Mouse (Mus musculus): ENCODE results near the gene Olfr642. TPM values are rescaled to one million over a fixed set of nuclear protein-coding genes. Genes with fewer than 3 reads are reported as not detected.

Olfr642 gene
- total and polyA plus RNA-seq, 2 experiments from 2014 or later, result not detected

- DNase-seq (ENCODE audit: low spot score), result no peak
- H3K4me2 ChIP-seq (ENCODE audit: low read depth, low read length), result no peak overlapping the region
- TF ChIP-seq CTCF (IDR thresholded peaks at IDR 0.05; ENCODE audit: low read depth) (no peak), EP300 (IDR thresholded peaks at IDR 0.05; ENCODE audit: low read depth) (no peak)
- no peaks in the 10 kb centered on the region for H3K4me1 ChIP-seq (ENCODE audit: control insufficient read depth, insufficient read depth)
- no peaks in the 10 kb centered on the region for H3K9me3 ChIP-seq (replicated peaks; ENCODE audit: control insufficient read depth, low read length)
- no peak overlapping the region for H3K27ac ChIP-seq (ENCODE audit: low read depth)
- no peak overlapping the region for H3K4me3 ChIP-seq (ENCODE audit: low read depth, low read length)
- H3K9ac ChIP-seq (replicated peaks; ENCODE audit: low read depth, low read length), result no peak overlapping the region
- H3K27me3 ChIP-seq (ENCODE audit: control insufficient read depth, insufficient read depth, low read length), result no peaks in the 10 kb centered on the region
- no peak for ATAC-seq (ENCODE audit: insufficient read depth, low read depth)
- H3K36me3 ChIP-seq (replicated peaks; ENCODE audit: control insufficient read depth, insufficient read depth, low read length), result no peaks in the 10 kb centered on the region
Observed at GRCm38 (mm10) chr7:103999124-103999523, 53.3 kb downstream of the Olfr642 start.

- H3K4me3 ChIP-seq (ENCODE audit: low read depth, low read length), result no peak within 1 kb of the TSS
- H3K9ac ChIP-seq (replicated peaks; ENCODE audit: low read depth, low read length), result no peak within 1 kb of the TSS
- TF ChIP-seq CTCF (IDR thresholded peaks at IDR 0.05; ENCODE audit: low read depth), result no peak
- TF ChIP-seq EP300 (IDR thresholded peaks at IDR 0.05; ENCODE audit: low read depth), result no peak
- no peaks in the 10 kb centered on the region for H3K4me1 ChIP-seq (ENCODE audit: control insufficient read depth, insufficient read depth)
- H3K36me3 ChIP-seq (replicated peaks; ENCODE audit: control insufficient read depth, insufficient read depth, low read length), result no peaks in the 10 kb centered on the region
- ATAC-seq (ENCODE audit: insufficient read depth, low read depth) (no peak), DNase-seq (ENCODE audit: low spot score) (no peak)
- no peaks in the 10 kb centered on the region for H3K27me3 ChIP-seq (ENCODE audit: control insufficient read depth, insufficient read depth, low read length)
- H3K4me2 ChIP-seq (ENCODE audit: low read depth, low read length), result no peak within 1 kb of the TSS
- H3K27ac ChIP-seq (ENCODE audit: low read depth), result no peak within 1 kb of the TSS
- no peaks in the 10 kb centered on the region for H3K9me3 ChIP-seq (replicated peaks; ENCODE audit: control insufficient read depth, low read length)
Observed at GRCm38 (mm10) chr7:103998446-103998845, 54.0 kb downstream of the Olfr642 start, which contains the start of gene Olfr638. Gene Olfr638 (plus strand): TSS chr7:103998746.

Other genes with a start within 250 kb of the Olfr642 start
- 716 and 1,401 TPM in 2 replicates for gene Hbb-bt, start 238.7 kb downstream of the Olfr642 start, total RNA-seq (2014; rRNA removed; ENCODE audit: low replicate concordance)
- 772 and 1,221 TPM in 2 replicates for gene Hbb-bt, start 238.7 kb downstream of the Olfr642 start, polyA plus RNA-seq (2015; fragmentation: Nextera tagmentation; extraction: Ambion mirVana)
- 5,431 and 6,330 TPM in 2 replicates for gene Hbb-bs, start 224.6 kb downstream of the Olfr642 start, total RNA-seq (2014; rRNA removed; ENCODE audit: low replicate concordance)
- 3,638 and 5,614 TPM in 2 replicates for gene Hbb-bs, start 224.6 kb downstream of the Olfr642 start, polyA plus RNA-seq (2015; fragmentation: Nextera tagmentation; extraction: Ambion mirVana)
- gene Hbb-bh2, start 212.1 kb downstream of the Olfr642 start, total RNA-seq (2014; rRNA removed; ENCODE audit: low replicate concordance), result not detected in 2 replicates
- gene Hbb-bh2, start 212.1 kb downstream of the Olfr642 start, polyA plus RNA-seq (2015; fragmentation: Nextera tagmentation; extraction: Ambion mirVana), result not detected in 2 replicates
- gene Hbb-bh1, start 209.5 kb downstream of the Olfr642 start, total RNA-seq (2014; rRNA removed; ENCODE audit: low replicate concordance), result not detected in 2 replicates
- not detected in 2 replicates for gene Hbb-bh1, start 209.5 kb downstream of the Olfr642 start, polyA plus RNA-seq (2015; fragmentation: Nextera tagmentation; extraction: Ambion mirVana)
- gene Hbb-y, start 199.4 kb downstream of the Olfr642 start, total RNA-seq (2014; rRNA removed; ENCODE audit: low replicate concordance), result 0.80 TPM in 1 of 2 replicates, not detected in the other
- gene Hbb-y, start 199.4 kb downstream of the Olfr642 start, polyA plus RNA-seq (2015; fragmentation: Nextera tagmentation; extraction: Ambion mirVana), result 2.2 and 2.7 TPM in 2 replicates
- not detected in 2 replicates for gene Olfr66, start 166.4 kb downstream of the Olfr642 start, total RNA-seq (2014; rRNA removed; ENCODE audit: low replicate concordance)
- not detected in 2 replicates for gene Olfr66, start 166.4 kb downstream of the Olfr642 start, polyA plus RNA-seq (2015; fragmentation: Nextera tagmentation; extraction: Ambion mirVana)
- gene Olfr64, start 158.2 kb downstream of the Olfr642 start, total RNA-seq (2014; rRNA removed; ENCODE audit: low replicate concordance), result not detected in 2 replicates
- not detected in 2 replicates for gene Olfr64, start 158.2 kb downstream of the Olfr642 start, polyA plus RNA-seq (2015; fragmentation: Nextera tagmentation; extraction: Ambion mirVana)
- gene Olfr65, start 149.2 kb downstream of the Olfr642 start, total RNA-seq (2014; rRNA removed; ENCODE audit: low replicate concordance), result not detected in 2 replicates
- gene Olfr65, start 149.2 kb downstream of the Olfr642 start, polyA plus RNA-seq (2015; fragmentation: Nextera tagmentation; extraction: Ambion mirVana), result not detected in 2 replicates
- not detected in 2 replicates for gene Olfr631, start 123.8 kb downstream of the Olfr642 start, total RNA-seq (2014; rRNA removed; ENCODE audit: low replicate concordance)
- gene Olfr631, start 123.8 kb downstream of the Olfr642 start, polyA plus RNA-seq (2015; fragmentation: Nextera tagmentation; extraction: Ambion mirVana), result not detected in 2 replicates
- gene Olfr632, start 118.3 kb downstream of the Olfr642 start, total RNA-seq (2014; rRNA removed; ENCODE audit: low replicate concordance), result not detected in 2 replicates
- not detected in 2 replicates for gene Olfr632, start 118.3 kb downstream of the Olfr642 start, polyA plus RNA-seq (2015; fragmentation: Nextera tagmentation; extraction: Ambion mirVana)
- gene Olfr633, start 108.2 kb downstream of the Olfr642 start, total RNA-seq (2014; rRNA removed; ENCODE audit: low replicate concordance), result not detected in 2 replicates
- not detected in 2 replicates for gene Olfr633, start 108.2 kb downstream of the Olfr642 start, polyA plus RNA-seq (2015; fragmentation: Nextera tagmentation; extraction: Ambion mirVana)
- not detected in 2 replicates for gene Olfr635, start 81.5 kb downstream of the Olfr642 start, total RNA-seq (2014; rRNA removed; ENCODE audit: low replicate concordance)
- not detected in 2 replicates for gene Olfr635, start 81.5 kb downstream of the Olfr642 start, polyA plus RNA-seq (2015; fragmentation: Nextera tagmentation; extraction: Ambion mirVana)
- not detected in 2 replicates for gene Olfr638, start 53.9 kb downstream of the Olfr642 start, total RNA-seq (2014; rRNA removed; ENCODE audit: low replicate concordance)
- gene Olfr638, start 53.9 kb downstream of the Olfr642 start, polyA plus RNA-seq (2015; fragmentation: Nextera tagmentation; extraction: Ambion mirVana), result not detected in 2 replicates
- not detected in 2 replicates for gene Olfr639, start 35.4 kb downstream of the Olfr642 start, total RNA-seq (2014; rRNA removed; ENCODE audit: low replicate concordance)
- gene Olfr639, start 35.4 kb downstream of the Olfr642 start, polyA plus RNA-seq (2015; fragmentation: Nextera tagmentation; extraction: Ambion mirVana), result not detected in 2 replicates
- not detected in 2 replicates for gene Olfr640, start 27.1 kb downstream of the Olfr642 start, total RNA-seq (2014; rRNA removed; ENCODE audit: low replicate concordance)
- not detected in 2 replicates for gene Olfr640, start 27.1 kb downstream of the Olfr642 start, polyA plus RNA-seq (2015; fragmentation: Nextera tagmentation; extraction: Ambion mirVana)
- not detected in 2 replicates for gene Olfr641, start 17.2 kb downstream of the Olfr642 start, total RNA-seq (2014; rRNA removed; ENCODE audit: low replicate concordance)
- gene Olfr641, start 17.2 kb downstream of the Olfr642 start, polyA plus RNA-seq (2015; fragmentation: Nextera tagmentation; extraction: Ambion mirVana), result not detected in 2 replicates
- not detected in 2 replicates for gene 4930516K23Rik, start 8.8 kb upstream of the Olfr642 start, total RNA-seq (2014; rRNA removed; ENCODE audit: low replicate concordance)
- not detected in 2 replicates for gene 4930516K23Rik, start 8.8 kb upstream of the Olfr642 start, polyA plus RNA-seq (2015; fragmentation: Nextera tagmentation; extraction: Ambion mirVana)
- gene Olfr644, start 19.2 kb upstream of the Olfr642 start, total RNA-seq (2014; rRNA removed; ENCODE audit: low replicate concordance), result not detected in 2 replicates
- gene Olfr644, start 19.2 kb upstream of the Olfr642 start, polyA plus RNA-seq (2015; fragmentation: Nextera tagmentation; extraction: Ambion mirVana), result not detected in 2 replicates
- not detected in 2 replicates for gene Olfr645, start 32.8 kb upstream of the Olfr642 start, total RNA-seq (2014; rRNA removed; ENCODE audit: low replicate concordance)
- gene Olfr645, start 32.8 kb upstream of the Olfr642 start, polyA plus RNA-seq (2015; fragmentation: Nextera tagmentation; extraction: Ambion mirVana), result not detected in 2 replicates
- gene Olfr646, start 52.2 kb upstream of the Olfr642 start, total RNA-seq (2014; rRNA removed; ENCODE audit: low replicate concordance), result not detected in 2 replicates
- not detected in 2 replicates for gene Olfr646, start 52.2 kb upstream of the Olfr642 start, polyA plus RNA-seq (2015; fragmentation: Nextera tagmentation; extraction: Ambion mirVana)
- gene Ubqln5, start 77.2 kb upstream of the Olfr642 start, total RNA-seq (2014; rRNA removed; ENCODE audit: low replicate concordance), result not detected in 2 replicates
- not detected in 2 replicates for gene Ubqln5, start 77.2 kb upstream of the Olfr642 start, polyA plus RNA-seq (2015; fragmentation: Nextera tagmentation; extraction: Ambion mirVana)
- not detected in 2 replicates for gene Olfr643, start 84.7 kb upstream of the Olfr642 start, total RNA-seq (2014; rRNA removed; ENCODE audit: low replicate concordance)
- not detected in 2 replicates for gene Olfr643, start 84.7 kb upstream of the Olfr642 start, polyA plus RNA-seq (2015; fragmentation: Nextera tagmentation; extraction: Ambion mirVana)
- not detected in 2 replicates for gene Ubqln3, start 90.6 kb upstream of the Olfr642 start, total RNA-seq (2014; rRNA removed; ENCODE audit: low replicate concordance)
- gene Ubqln3, start 90.6 kb upstream of the Olfr642 start, polyA plus RNA-seq (2015; fragmentation: Nextera tagmentation; extraction: Ambion mirVana), result not detected in 2 replicates
- not detected in 2 replicates for gene Ubqlnl, start 97.9 kb upstream of the Olfr642 start, total RNA-seq (2014; rRNA removed; ENCODE audit: low replicate concordance)
- not detected in 2 replicates for gene Ubqlnl, start 97.9 kb upstream of the Olfr642 start, polyA plus RNA-seq (2015; fragmentation: Nextera tagmentation; extraction: Ambion mirVana)
- not detected in 2 replicates for gene Olfm5, start 112.2 kb upstream of the Olfr642 start, total RNA-seq (2014; rRNA removed; ENCODE audit: low replicate concordance)
- not detected in 2 replicates for gene Olfm5, start 112.2 kb upstream of the Olfr642 start, polyA plus RNA-seq (2015; fragmentation: Nextera tagmentation; extraction: Ambion mirVana)
- not detected in 2 replicates for gene Olfr648, start 130.7 kb upstream of the Olfr642 start, total RNA-seq (2014; rRNA removed; ENCODE audit: low replicate concordance)
- 0.07 and 0.08 TPM in 2 replicates for gene Olfr648, start 130.7 kb upstream of the Olfr642 start, polyA plus RNA-seq (2015; fragmentation: Nextera tagmentation; extraction: Ambion mirVana)
- gene Olfr649, start 143.3 kb upstream of the Olfr642 start, total RNA-seq (2014; rRNA removed; ENCODE audit: low replicate concordance), result not detected in 2 replicates
- gene Olfr649, start 143.3 kb upstream of the Olfr642 start, polyA plus RNA-seq (2015; fragmentation: Nextera tagmentation; extraction: Ambion mirVana), result not detected in 2 replicates
- 2.9 and 7.3 TPM in 2 replicates for gene Trim6, start 166.1 kb upstream of the Olfr642 start, total RNA-seq (2014; rRNA removed; ENCODE audit: low replicate concordance)
- 0.73 and 1.4 TPM in 2 replicates for gene Trim6, start 166.1 kb upstream of the Olfr642 start, polyA plus RNA-seq (2015; fragmentation: Nextera tagmentation; extraction: Ambion mirVana)
- gene Trim34a, start 191.8 kb upstream of the Olfr642 start, total RNA-seq (2014; rRNA removed; ENCODE audit: low replicate concordance), result 5.7 and 7.5 TPM in 2 replicates
- gene Trim34a, start 191.8 kb upstream of the Olfr642 start, polyA plus RNA-seq (2015; fragmentation: Nextera tagmentation; extraction: Ambion mirVana), result 2.1 and 2.5 TPM in 2 replicates
- 0.12 and 0.27 TPM in 2 replicates for gene Trim5, start 235.4 kb upstream of the Olfr642 start, total RNA-seq (2014; rRNA removed; ENCODE audit: low replicate concordance)
- gene Trim5, start 235.4 kb upstream of the Olfr642 start, polyA plus RNA-seq (2015; fragmentation: Nextera tagmentation; extraction: Ambion mirVana), result 0.37 and 0.38 TPM in 2 replicates

All from heart, postnatal 0 days (tissue).